Mouse (Mus musculus) splenic B cell, adult 2 months (primary cell): ENCODE results near the gene Klhl26.

Source experiments
- DNase-seq: peaks from one replicate; pipeline ENCODE4 v3.0.0-alpha.2; 2011; ENCODE audit warnings: low read depth, low spot score
- H3K27me3 ChIP-seq: 2 replicates; pipeline ENCODE4 v1.6.1; 2012; ENCODE audit warnings: mild to moderate bottlenecking, low read length, moderate library complexity, mixed read lengths; ENCODE audit not compliant: control insufficient read depth, poor library complexity, insufficient read depth, severe bottlenecking
- H3K36me3 ChIP-seq: 2 replicates; pipeline ENCODE4 v1.6.1; 2012; ENCODE audit warnings: mild to moderate bottlenecking, low read length, moderate library complexity, mixed read lengths; ENCODE audit not compliant: control insufficient read depth, poor library complexity, insufficient read depth, severe bottlenecking

The Klhl26 gene

GRCm38 (mm10) chr8:70490880-70491495, 14.2 kb upstream of the Klhl26 start:
- DNase-seq, result no peak
- Histone ChIP-seq H3K27me3 (peaks cover 2% of the 10 kb centered on the region), H3K36me3 (no peaks in the 10 kb centered on the region)

GRCm38 (mm10) chr8:70490061-70490879, 13.5 kb upstream of the Klhl26 start:
- H3K36me3 ChIP-seq, result no peaks in the 10 kb centered on the region
- peaks cover 2% of the 10 kb centered on the region for H3K27me3 ChIP-seq

GRCm38 (mm10) chr8:70489576-70489975, 12.8 kb upstream of the Klhl26 start:
- no peak for DNase-seq
- H3K36me3 ChIP-seq, result no peaks in the 10 kb centered on the region
- peaks cover 2% of the 10 kb centered on the region for H3K27me3 ChIP-seq

More at GRCm38 (mm10) chr8:70490061-70490879, 13.5 kb upstream of the Klhl26 start:
- no peak for DNase-seq

DNA sequence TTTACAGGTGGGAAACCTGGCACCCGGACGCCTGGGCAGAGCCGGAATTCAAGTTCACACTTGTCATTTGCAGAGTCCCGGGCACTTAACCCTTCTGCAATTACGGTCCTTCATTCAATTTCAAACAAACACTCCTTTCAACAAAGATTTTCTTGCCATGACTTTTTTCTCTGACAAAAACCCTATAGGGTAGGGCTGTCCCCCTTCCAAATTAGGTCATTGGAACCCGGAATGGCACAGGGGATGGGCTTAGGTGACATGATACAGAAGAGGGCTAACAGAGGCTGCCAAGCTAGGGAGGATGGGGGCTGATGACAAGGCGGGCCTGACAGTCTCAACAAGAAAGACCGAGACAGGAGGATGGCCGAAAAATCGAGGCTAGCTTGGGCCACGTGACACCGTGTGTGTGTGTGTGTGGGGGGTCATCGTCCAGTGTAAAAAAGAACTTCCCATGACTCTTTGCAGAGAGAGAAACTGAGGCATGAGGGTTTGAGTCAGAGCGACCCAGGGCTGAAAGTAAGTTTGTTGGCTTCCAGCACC, 12.2 kb upstream of the Klhl26 start:
- Histone ChIP-seq H3K36me3 (no peaks in the 10 kb centered on the region), H3K27me3 (peaks cover 2% of the 10 kb centered on the region)
- DNase-seq, result no peak

GRCm38 (mm10) chr8:70487993-70488796, 11.4 kb upstream of the Klhl26 start:
- DNase-seq, result no peak
- Histone ChIP-seq H3K27me3 (peaks cover 2% of the 10 kb centered on the region), H3K36me3 (no peaks in the 10 kb centered on the region)

DNA sequence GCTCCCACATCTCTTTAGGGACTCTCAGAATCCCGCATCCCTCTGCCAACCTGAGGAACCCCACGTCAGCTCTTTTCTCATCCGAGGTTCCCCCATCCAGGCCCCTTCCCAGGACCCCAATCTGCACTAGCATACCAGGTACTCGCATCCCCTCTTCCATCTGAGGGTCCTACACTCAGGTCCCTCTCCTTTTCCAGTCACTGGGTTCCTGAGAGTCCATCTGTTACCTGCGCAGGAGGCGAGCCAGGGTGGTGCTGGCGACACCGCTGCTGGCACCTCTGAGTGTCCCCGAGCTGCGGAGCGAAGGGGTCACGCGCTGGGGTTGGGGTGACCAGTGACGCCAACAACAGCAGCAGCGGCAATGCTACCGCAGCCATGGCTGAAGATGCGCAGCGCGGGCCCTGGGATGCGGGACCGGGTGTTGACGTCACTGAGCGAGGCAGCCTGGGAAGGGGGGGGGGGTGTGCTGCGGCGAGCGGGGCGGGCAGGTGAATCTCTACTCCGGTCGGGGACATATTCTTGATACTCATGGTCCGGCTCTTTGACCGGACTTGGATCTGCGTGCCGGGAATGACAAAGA, 10.3 kb upstream of the Klhl26 start, which contains the start of gene Tmem59l:
TSS of gene Tmem59l (minus strand) at position 418 of the 580 bp plus-strand sequence.
- Histone ChIP-seq H3K36me3 (no peaks in the 10 kb centered on the region), H3K27me3 (peaks cover 2% of the 10 kb centered on the region)
- DNase-seq, result no peak

- H3K36me3 ChIP-seq, result no peaks in the 10 kb centered on the region
- DNase-seq, result no peak
- no peaks in the 10 kb centered on the region; the same call in 1 of the 2 replicates for H3K27me3 ChIP-seq
Observed at GRCm38 (mm10) chr8:70486191-70486681, 9.5 kb upstream of the Klhl26 start.

- no peak for DNase-seq
- Histone ChIP-seq H3K27me3 (no peaks in the 10 kb centered on the region), H3K36me3 (no peaks in the 10 kb centered on the region)
Observed at GRCm38 (mm10) chr8:70482943-70483342, 6.2 kb upstream of the Klhl26 start.

GRCm38 (mm10) chr8:70481908-70482307, 5.1 kb upstream of the Klhl26 start:
- no peaks in the 10 kb centered on the region for H3K27me3 ChIP-seq
- H3K36me3 ChIP-seq, result no peaks in the 10 kb centered on the region
- no peak for DNase-seq

DNA sequence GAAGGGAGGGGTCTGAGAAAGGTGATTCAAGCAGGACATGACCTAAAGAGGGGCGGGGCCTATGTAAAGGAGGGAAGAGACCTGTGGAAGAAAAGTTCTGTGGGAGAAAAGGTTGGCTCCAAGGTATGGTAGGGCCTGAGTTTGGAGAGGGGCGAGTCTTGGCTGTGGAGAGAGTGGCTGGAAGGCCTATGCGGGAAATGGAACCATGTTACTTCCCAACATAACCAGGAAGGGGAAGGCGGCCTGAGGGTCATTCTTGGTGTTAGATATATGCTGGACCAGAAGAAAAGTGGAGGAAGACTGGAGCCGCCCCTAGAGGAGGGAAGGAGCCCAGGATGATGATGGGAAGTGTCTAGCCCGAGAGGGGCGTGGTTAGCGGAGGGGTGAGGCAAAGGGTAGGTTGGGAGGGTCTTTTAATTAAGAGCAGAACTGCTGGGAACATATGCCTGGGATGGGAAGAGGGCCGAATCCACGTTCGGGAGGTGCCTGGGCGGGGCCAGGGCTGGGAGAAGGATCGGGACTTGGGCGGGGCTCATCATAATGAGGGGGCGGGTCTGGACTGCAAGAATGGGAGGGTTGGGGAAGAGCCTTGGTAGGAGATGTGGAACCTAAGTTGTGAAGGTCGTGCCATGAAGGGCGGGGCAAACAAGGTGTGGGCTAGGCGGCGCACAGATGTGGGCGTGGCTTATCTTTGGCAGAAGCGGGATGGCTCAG, 658 bp upstream of the Klhl26 start:
- H3K36me3 ChIP-seq, result no peaks in the 10 kb centered on the region
- no peaks in the 10 kb centered on the region for H3K27me3 ChIP-seq
- peak; percentile 58 for DNase-seq

DNA sequence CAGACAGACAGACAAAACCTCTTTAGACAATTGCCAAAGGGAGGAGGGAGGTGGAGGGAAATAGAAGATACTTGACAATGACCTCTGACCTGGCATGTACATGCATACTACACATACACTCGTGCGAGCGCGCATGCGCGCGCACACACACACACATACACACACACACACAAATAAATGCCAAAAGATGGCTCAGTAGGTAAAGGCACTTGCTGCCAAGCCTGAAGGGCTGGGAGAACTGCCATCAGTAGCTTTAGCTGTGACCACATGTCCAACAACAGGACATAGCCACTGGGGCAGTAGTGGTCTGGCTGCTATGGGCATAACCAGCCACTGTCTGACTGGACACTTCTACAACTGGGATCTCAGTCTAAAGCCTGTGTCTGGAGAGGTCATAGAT, 4.9 kb downstream of the Klhl26 start:
- DNase-seq, result no peak
- no peaks in the 10 kb centered on the region for H3K36me3 ChIP-seq
- H3K27me3 ChIP-seq, result no peaks in the 10 kb centered on the region

DNA sequence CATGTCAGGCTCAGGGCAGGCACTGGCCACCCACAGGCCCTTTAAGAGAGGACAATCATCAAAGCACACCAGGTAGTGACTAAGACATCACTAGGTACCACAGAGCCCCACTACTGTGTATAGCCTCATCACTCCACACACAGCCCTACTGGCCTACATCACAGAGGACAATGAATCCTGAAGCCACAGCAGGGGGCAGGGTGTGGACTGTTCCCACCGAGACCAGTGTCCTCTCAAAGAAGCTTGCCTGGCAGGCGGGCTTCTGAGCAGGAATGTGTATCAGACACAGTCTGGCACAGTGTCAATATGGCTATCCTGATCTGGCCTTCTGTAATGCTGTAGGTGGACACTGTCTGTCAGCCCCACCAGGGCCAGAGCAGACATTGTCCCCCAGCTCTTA, 6.8 kb downstream of the Klhl26 start:
- Histone ChIP-seq H3K27me3 (no peaks in the 10 kb centered on the region), H3K36me3 (no peaks in the 10 kb centered on the region)
- DNase-seq, result no peak

DNA sequence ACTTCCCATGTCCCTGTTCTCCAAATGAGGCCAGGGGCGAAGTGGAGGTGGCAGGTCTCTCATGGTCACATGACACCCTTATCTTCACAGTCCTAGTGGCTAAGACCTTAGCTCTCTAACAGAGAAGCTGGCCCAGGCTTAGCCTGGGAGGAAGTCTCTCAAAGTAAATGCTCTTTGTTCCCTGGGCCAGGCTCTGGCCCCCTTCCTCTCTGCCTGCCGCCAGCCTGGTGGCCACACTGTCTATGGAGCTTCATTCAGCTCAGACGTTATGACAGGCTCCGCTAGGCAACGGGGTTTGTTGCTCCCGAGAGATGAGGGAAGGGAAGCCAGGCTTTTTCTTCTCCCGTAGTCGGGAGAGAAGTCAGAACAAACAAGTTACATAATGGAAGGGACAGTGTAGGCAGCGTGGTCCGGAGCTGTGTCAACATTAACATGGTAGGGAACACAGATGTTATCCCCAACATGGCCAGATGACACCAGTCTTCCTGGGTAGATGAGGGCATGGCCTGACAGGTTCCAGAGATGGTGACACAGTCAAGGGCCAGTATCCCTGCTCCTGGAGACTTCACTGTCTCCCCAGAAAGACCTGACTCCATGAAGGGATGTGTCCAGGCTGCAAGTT, 7.4 kb downstream of the Klhl26 start:
- Histone ChIP-seq H3K36me3 (no peaks in the 10 kb centered on the region), H3K27me3 (no peaks in the 10 kb centered on the region)
- DNase-seq, result no peak
